Mouse (Mus musculus): ENCODE data around the gene Tbc1d10b. TPM values are rescaled to one million over a fixed set of nuclear protein-coding genes. Genes with fewer than 3 reads are reported as not detected.

Tbc1d10b gene
- polyA plus RNA-seq, 1 experiment from 2014 or later: 12.1 TPM

- no peak for ATAC-seq (ENCODE audit: low FRiP score, low TSS enrichment)
- no peaks in the 10 kb centered on the region for H3K36me3 ChIP-seq (ENCODE audit: control insufficient read depth, insufficient read depth, low read length)
- no peak for TF ChIP-seq CTCF (IDR thresholded peaks at IDR 0.05; ENCODE audit: low read depth)
- no peak for TF ChIP-seq EP300 (optimal IDR thresholded peaks at IDR 0.05)
- 79% methylated on average over 5 of the region's 5 CpGs for WGBS
- H3K27me3 ChIP-seq (ENCODE audit: control insufficient read depth, insufficient read depth, low read length): no peaks in the 10 kb centered on the region
- H3K4me3 ChIP-seq (ENCODE audit: low read depth, low read length): no peak overlapping the region
- H3K4me2 ChIP-seq (replicated peaks; ENCODE audit: low read depth): no peak overlapping the region
- no peak overlapping the region for H3K9ac ChIP-seq (ENCODE audit: low read length)
- H3K27ac ChIP-seq (replicated peaks): no peak overlapping the region
- H3K9me3 ChIP-seq (ENCODE audit: control insufficient read depth, low read length): no peaks in the 10 kb centered on the region
- H3K4me1 ChIP-seq (replicated peaks; ENCODE audit: control insufficient read depth, insufficient read depth): peaks cover 3% of the 10 kb centered on the region; the same call in 1 of the 2 replicates
- DNase-seq (ENCODE audit: low spot score): no peak
These were observed 2.9 kb upstream of the Tbc1d10b start for GRCm38 (mm10) chr7:127211014-127211745.

- TF ChIP-seq CTCF (IDR thresholded peaks at IDR 0.05; ENCODE audit: low read depth) (no peak), EP300 (optimal IDR thresholded peaks at IDR 0.05) (no peak)
- DNase-seq (ENCODE audit: low spot score) (no peak), ATAC-seq (ENCODE audit: low FRiP score, low TSS enrichment) (no peak)
- Histone ChIP-seq H3K4me1 (replicated peaks; ENCODE audit: control insufficient read depth, insufficient read depth) (peaks cover 3% of the 10 kb centered on the region; the same call in 1 of the 2 replicates), H3K9ac (ENCODE audit: low read length) (no peak overlapping the region), H3K4me2 (replicated peaks; ENCODE audit: low read depth) (no peak overlapping the region), H3K27ac (replicated peaks) (no peak overlapping the region), H3K4me3 (ENCODE audit: low read depth, low read length) (no peak overlapping the region), H3K9me3 (ENCODE audit: control insufficient read depth, low read length) (no peaks in the 10 kb centered on the region), H3K27me3 (ENCODE audit: control insufficient read depth, insufficient read depth, low read length) (no peaks in the 10 kb centered on the region), H3K36me3 (ENCODE audit: control insufficient read depth, insufficient read depth, low read length) (no peaks in the 10 kb centered on the region)
- 82% methylated on average over 4 of the region's 4 CpGs for WGBS
These were observed 2.0 kb upstream of the Tbc1d10b start for GRCm38 (mm10) chr7:127210266-127210665.

- Histone ChIP-seq H3K4me2 (replicated peaks; ENCODE audit: low read depth) (no peak overlapping the region), H3K36me3 (ENCODE audit: control insufficient read depth, insufficient read depth, low read length) (no peaks in the 10 kb centered on the region), H3K4me3 (ENCODE audit: low read depth, low read length) (no peak overlapping the region), H3K27me3 (ENCODE audit: control insufficient read depth, insufficient read depth, low read length) (no peaks in the 10 kb centered on the region), H3K4me1 (replicated peaks; ENCODE audit: control insufficient read depth, insufficient read depth) (peaks cover 3% of the 10 kb centered on the region; the same call in 1 of the 2 replicates), H3K9me3 (ENCODE audit: control insufficient read depth, low read length) (no peaks in the 10 kb centered on the region), H3K9ac (ENCODE audit: low read length) (no peak overlapping the region), H3K27ac (replicated peaks) (no peak overlapping the region)
- 77% methylated on average over 5 of the region's 5 CpGs for WGBS
- ATAC-seq (ENCODE audit: low FRiP score, low TSS enrichment) (no peak), DNase-seq (ENCODE audit: low spot score) (no peak)
- no peak for TF ChIP-seq EP300 (optimal IDR thresholded peaks at IDR 0.05)
- no peak for TF ChIP-seq CTCF (IDR thresholded peaks at IDR 0.05; ENCODE audit: low read depth)
These were observed 1.6 kb upstream of the Tbc1d10b start for GRCm38 (mm10) chr7:127209851-127210250.

GRCm38 (mm10) chr7:127208553-127209438, 528 bp upstream of the Tbc1d10b start, which contains the start of gene Mylpf:
Mylpf (plus strand) TSS chr7:127208890.
- 0% methylated on average over 35 of the region's 44 CpGs for WGBS

GRCm38 (mm10) chr7:127207374-127208294, 634 bp downstream of the Tbc1d10b start:
- Histone ChIP-seq H3K4me3 (ENCODE audit: low read depth, low read length) (peak overlapping the region; percentile 93), H3K27ac (replicated peaks) (peak overlapping the region; percentile 91), H3K4me2 (replicated peaks; ENCODE audit: low read depth) (peak overlapping the region; percentile 98), H3K9me3 (ENCODE audit: control insufficient read depth, low read length) (no peaks in the 10 kb centered on the region), H3K4me1 (replicated peaks; ENCODE audit: control insufficient read depth, insufficient read depth) (peaks cover 3% of the 10 kb centered on the region; the same call in 1 of the 2 replicates), H3K36me3 (ENCODE audit: control insufficient read depth, insufficient read depth, low read length) (peaks cover 9% of the 10 kb centered on the region), H3K27me3 (ENCODE audit: control insufficient read depth, insufficient read depth, low read length) (no peaks in the 10 kb centered on the region), H3K9ac (ENCODE audit: low read length) (peak overlapping the region; percentile 92)
- under 1% methylated on average over 51 of the region's 53 CpGs for WGBS
- ATAC-seq (ENCODE audit: low FRiP score, low TSS enrichment) (no peak), DNase-seq (ENCODE audit: low spot score) (peak; percentile 33)
- TF ChIP-seq CTCF (IDR thresholded peaks at IDR 0.05; ENCODE audit: low read depth) (no peak), EP300 (optimal IDR thresholded peaks at IDR 0.05) (no peak)

More at GRCm38 (mm10) chr7:127208553-127209438, 528 bp upstream of the Tbc1d10b start, which contains the start of gene Mylpf:
- peaks cover 3% of the 10 kb centered on the region; the same call in 1 of the 2 replicates for H3K4me1 ChIP-seq (replicated peaks; ENCODE audit: control insufficient read depth, insufficient read depth)
- peak within 1 kb of the TSS; percentile 92 for H3K9ac ChIP-seq (ENCODE audit: low read length)
- peak within 1 kb of the TSS; percentile 91 for H3K27ac ChIP-seq (replicated peaks)
- TF ChIP-seq EP300 (optimal IDR thresholded peaks at IDR 0.05) (no peak), CTCF (IDR thresholded peaks at IDR 0.05; ENCODE audit: low read depth) (peak; percentile 75)
- peak within 1 kb of the TSS; percentile 98 for H3K4me2 ChIP-seq (replicated peaks; ENCODE audit: low read depth)
- no peaks in the 10 kb centered on the region for H3K9me3 ChIP-seq (ENCODE audit: control insufficient read depth, low read length)
- H3K4me3 ChIP-seq (ENCODE audit: low read depth, low read length): peak within 1 kb of the TSS; percentile 93
- ATAC-seq (ENCODE audit: low FRiP score, low TSS enrichment) (peak; percentile 96), DNase-seq (ENCODE audit: low spot score) (peak; percentile 93)
- no peaks in the 10 kb centered on the region for H3K27me3 ChIP-seq (ENCODE audit: control insufficient read depth, insufficient read depth, low read length)
- 0 out of 2 replicates have a peak, but pooled peaks cover under 1% of the 10 kb centered on the region for H3K36me3 ChIP-seq (ENCODE audit: control insufficient read depth, insufficient read depth, low read length)

All from stomach, postnatal 0 days (tissue).